Comparison of ENCODE assay signal across 8 mouse cellular contexts in the genomic region with DNA sequence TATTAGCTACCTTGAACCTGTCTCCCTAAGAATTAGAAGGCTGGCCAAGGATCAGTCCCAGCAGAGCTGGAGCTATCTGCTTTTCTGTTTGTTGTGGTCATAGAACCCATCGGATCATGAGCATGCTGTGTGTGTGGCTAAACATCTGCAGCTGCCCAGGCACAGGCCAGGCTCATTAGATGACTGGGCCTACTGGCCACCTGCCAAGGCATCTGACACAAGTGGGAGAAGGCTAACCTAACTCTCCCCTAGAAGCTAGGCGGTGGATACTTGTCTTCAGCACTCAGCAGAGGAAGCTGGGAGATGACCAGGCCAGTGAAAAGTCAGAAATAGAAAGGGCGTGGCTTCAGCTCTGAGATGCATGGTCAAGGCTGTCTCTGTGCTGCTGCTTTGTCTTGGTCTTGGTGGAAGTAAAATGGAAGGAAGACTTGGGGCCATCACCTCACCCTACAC.
DNase-seq lines count a peak whose midpoint lies in the region; ATAC-seq and TF ChIP-seq lines count a peak whose summit lies in the region.

No protein-coding gene starts in this region.

- no peaks in the 10 kb centered on the region for H3K27me3 ChIP-seq in embryonic facial prominence, embryonic 12.5 days
- no peaks in the 10 kb centered on the region for H3K27me3 ChIP-seq in heart, embryonic 11.5 days (ENCODE audit: control insufficient read depth, insufficient read depth, low read length)
- no peaks in the 10 kb centered on the region for H3K27me3 ChIP-seq in lung, postnatal 0 days (replicated peaks; ENCODE audit: insufficient read depth, low read length)

- no peak overlapping the region for H3K4me2 ChIP-seq in embryonic facial prominence, embryonic 12.5 days (replicated peaks)
- H3K4me2 ChIP-seq in heart, embryonic 11.5 days = no peak overlapping the region
- no peak overlapping the region for H3K4me2 ChIP-seq in lung, postnatal 0 days (replicated peaks; ENCODE audit: low read depth, low read length)

- no peak for DNase-seq in frontal cortex, postnatal 14 days (ENCODE audit: low spot score in 2 of 2)
- peak; percentile 76 to 81 for DNase-seq in kidney, adult 8-10 months
- peak; percentile 59 for DNase-seq in lung, postnatal 0 days (ENCODE audit: low spot score)
- peak; percentile 83 for DNase-seq in retina, postnatal 1 day

- no peak overlapping the region for H3K27ac ChIP-seq in embryonic facial prominence, embryonic 12.5 days
- no peak overlapping the region for H3K27ac ChIP-seq in heart, embryonic 11.5 days (ENCODE audit: low read depth, low read length)
- H3K27ac ChIP-seq in lung, postnatal 0 days (ENCODE audit: low read length) = no peak overlapping the region

- H3K9ac ChIP-seq in embryonic facial prominence, embryonic 12.5 days = no peak overlapping the region
- no peak overlapping the region for H3K9ac ChIP-seq in heart, embryonic 11.5 days (ENCODE audit: low read depth, low read length)
- no peak overlapping the region for H3K9ac ChIP-seq in lung, postnatal 0 days (replicated peaks; ENCODE audit: low read depth)

- H3K36me3 ChIP-seq in embryonic facial prominence, embryonic 12.5 days = no peaks in the 10 kb centered on the region
- H3K36me3 ChIP-seq in heart, embryonic 11.5 days (ENCODE audit: control insufficient read depth, insufficient read depth, low read length) = no peaks in the 10 kb centered on the region
- no peaks in the 10 kb centered on the region for H3K36me3 ChIP-seq in lung, postnatal 0 days (ENCODE audit: insufficient read depth, low read length)

- H3K9me3 ChIP-seq in embryonic facial prominence, embryonic 12.5 days = no peaks in the 10 kb centered on the region
- no peaks in the 10 kb centered on the region for H3K9me3 ChIP-seq in heart, embryonic 11.5 days (replicated peaks; ENCODE audit: control insufficient read depth, low read length)
- H3K9me3 ChIP-seq in lung, postnatal 0 days (ENCODE audit: low read length) = no peaks in the 10 kb centered on the region

- peak; percentile 47; the same call in 1 of the 2 replicates for ATAC-seq in frontal cortex, adult (ENCODE audit: low TSS enrichment)
- 0 out of 2 replicates have a peak, but pooled peaks have one; percentile 74 for ATAC-seq in embryonic facial prominence, embryonic 12.5 days (ENCODE audit: insufficient number of reproducible peaks, insufficient read depth, low FRiP score, low TSS enrichment)
- ATAC-seq in heart, embryonic 11.5 days (replicated peaks; ENCODE audit: insufficient number of reproducible peaks, low FRiP score, low TSS enrichment) = peak; percentile 77
- peak; percentile 89 for ATAC-seq in lung, postnatal 0 days
- ATAC-seq in activated CD4-positive, CD25-positive, alpha-beta regulatory T cell, adult 4 months = no peak

- TF ChIP-seq EP300 in lung, postnatal 0 days (IDR thresholded peaks at IDR 0.05) = no peak

- no peak for TF ChIP-seq CTCF in lung, postnatal 0 days (IDR thresholded peaks at IDR 0.05)

- 48% methylated on average over 3 of the region's 3 CpGs for WGBS in embryonic facial prominence, embryonic 12.5 days
- WGBS in heart, embryonic 11.5 days (ENCODE audit: insufficient replicate concordance) = 30% methylated on average over 3 of the region's 3 CpGs
- WGBS in lung, postnatal 0 days = 10% methylated on average over 3 of the region's 3 CpGs

- peaks cover 15% of the 10 kb centered on the region; the same call in 1 of the 2 replicates for H3K4me1 ChIP-seq in embryonic facial prominence, embryonic 12.5 days
- peaks cover 10% of the 10 kb centered on the region; the same call in 1 of the 2 replicates for H3K4me1 ChIP-seq in heart, embryonic 11.5 days (ENCODE audit: control insufficient read depth, insufficient read depth, low read length)
- H3K4me1 ChIP-seq in lung, postnatal 0 days (ENCODE audit: insufficient read depth, low read depth, low read length) = peaks cover 5% of the 10 kb centered on the region; the same call in 1 of the 2 replicates

- no peak overlapping the region for H3K4me3 ChIP-seq in embryonic facial prominence, embryonic 12.5 days
- H3K4me3 ChIP-seq in heart, embryonic 11.5 days (ENCODE audit: low read depth, low read length) = no peak overlapping the region
- no peak overlapping the region for H3K4me3 ChIP-seq in lung, postnatal 0 days (ENCODE audit: low read depth, low read length)

Comparison
In these comparisons a context has a peak if more than half of its experiments do, and no peak if none do; other contexts are left out.
1. DNase-seq: peak in kidney, adult 8-10 months (2 of 2), lung, postnatal 0 days (single experiment) and retina, postnatal 1 day (single experiment); none in frontal cortex, postnatal 14 days (0 of 2).